Mouse (Mus musculus) heart, postnatal 0 days (tissue): ENCODE measurements around the gene Itpk1. TPM values are rescaled to one million over a fixed set of nuclear protein-coding genes. Genes with fewer than 3 reads are reported as not detected.

Experiments used
- ATAC-seq: fragments of 200-750 bp; cut with Nextera tagmentation; 2 replicates; pipeline ENCODE4 v1.8.0; 2017; ENCODE audit warnings: low read depth, moderate number of reproducible peaks, moderate library complexity; ENCODE audit not compliant: insufficient read depth
- DNase-seq: peaks from one replicate; pipeline ENCODE4 v3.0.0-alpha.2; 2016; ENCODE audit warnings: low spot score
- H3K27ac ChIP-seq: fragments of 300-500 bp; sonication (generic); 2 replicates; pipeline ENCODE4 v1.5.1; 2014; ENCODE audit warnings: low read depth, mild to moderate bottlenecking
- H3K27me3 ChIP-seq: fragments of 300-500 bp; sonication (generic); 2 replicates; pipeline ENCODE4 v1.6.1; 2014; ENCODE audit warnings: low read length, mixed read lengths; ENCODE audit not compliant: control insufficient read depth, insufficient read depth
- H3K36me3 ChIP-seq: fragments of 300-500 bp; sonication (generic); replicated peaks from 2 replicates; pipeline ENCODE4 v1.6.1; 2014; ENCODE audit warnings: low read length, mixed read lengths; ENCODE audit not compliant: control insufficient read depth, insufficient read depth
- H3K4me1 ChIP-seq: fragments of 300-500 bp; sonication (generic); 2 replicates; pipeline ENCODE4 v1.6.1; 2014; ENCODE audit warnings: antibody characterized with exemption; ENCODE audit not compliant: control insufficient read depth, insufficient read depth
- H3K4me2 ChIP-seq: fragments of 300-500 bp; sonication (generic); 2 replicates; pipeline ENCODE4 v1.6.1; 2014; ENCODE audit warnings: low read depth, mild to moderate bottlenecking, low read length, moderate library complexity
- H3K4me3 ChIP-seq: fragments of 300-500 bp; sonication (generic); 2 replicates; pipeline ENCODE4 v1.5.1; 2014; ENCODE audit warnings: low read depth, low read length
- H3K9ac ChIP-seq: fragments of 300-500 bp; sonication (generic); replicated peaks from 2 replicates; pipeline ENCODE4 v1.6.1; 2014; ENCODE audit warnings: low read depth, low read length, mixed read lengths
- H3K9me3 ChIP-seq: fragments of 300-500 bp; sonication (generic); replicated peaks from 2 replicates; pipeline ENCODE4 v1.6.1; 2016; ENCODE audit warnings: low read length; ENCODE audit not compliant: control insufficient read depth
- CTCF ChIP-seq: IDR thresholded peaks from 2 replicates; pipeline ENCODE4 v1.5.1; 2016; ENCODE audit warnings: antibody characterized with exemption, control low read depth, low read depth
- EP300 ChIP-seq: IDR thresholded peaks from 2 replicates; pipeline ENCODE4 v1.6.1; 2016; ENCODE audit warnings: antibody characterized with exemption, low read depth
- WGBS: fragments of 180-500 bp; shearing (Covaris S2); extraction: QIAGEN DNeasy Blood & Tissue Kit; methylation state at CpG from one replicate; pipeline ENCODE4 v1.1.7; 2014; 5-methylcytosine and 5-hydroxymethylcytosine counted together
- polyA plus RNA-seq: library from polyadenylated mRNA; unstranded; fragments of >200 nt; fragmentation: Nextera tagmentation; extraction: Ambion mirVana; gene quantifications from 2 replicates; pipeline ENCODE4 v1.2.1, GENCODE M21; 2015
- total RNA-seq: library from RNA; depleted of rRNA; stranded (reverse); fragments of >200 nt; gene quantifications from 2 replicates; pipeline ENCODE4 v1.2.3, GENCODE M21; 2014; ENCODE audit warnings: low replicate concordance; rRNA removed

Itpk1 gene
- total RNA-seq (6.5 and 9.4 TPM in 2 replicates), polyA plus RNA-seq (2.6 and 3.1 TPM in 2 replicates)

- ATAC-seq (peak; percentile 91), DNase-seq (peak; percentile 28)
- Histone ChIP-seq H3K4me2 (peak within 1 kb of the TSS; percentile 98), H3K4me1 (peaks cover 16% of the 10 kb centered on the region), H3K4me3 (peak within 1 kb of the TSS; percentile 85), H3K9ac (peak within 1 kb of the TSS; percentile 91), H3K9me3 (no peaks in the 10 kb centered on the region), H3K27me3 (0 out of 2 replicates have a peak, but pooled peaks cover 8% of the 10 kb centered on the region), H3K27ac (peak within 1 kb of the TSS; percentile 90), H3K36me3 (no peaks in the 10 kb centered on the region)
- under 1% methylated on average over 68 of the region's 105 CpGs for WGBS
- no peak for TF ChIP-seq CTCF
- no peak for TF ChIP-seq EP300
Measured at GRCm38 (mm10) chr12:102704457-102705198, at the start of gene Itpk1. Gene Itpk1 (minus strand): TSS chr12:102704930.

- TF ChIP-seq CTCF (no peak), EP300 (no peak)
- WGBS: 86% methylated on average over 3 of the region's 3 CpGs
- H3K4me1 ChIP-seq: peaks cover 5% of the 10 kb centered on the region; the same call in 1 of the 2 replicates
- no peak for DNase-seq
- no peaks in the 10 kb centered on the region for H3K9me3 ChIP-seq
- H3K27me3 ChIP-seq: no peaks in the 10 kb centered on the region
- H3K4me2 ChIP-seq: no peak overlapping the region
- peaks cover 7% of the 10 kb centered on the region for H3K36me3 ChIP-seq
- H3K9ac ChIP-seq: no peak overlapping the region
- no peak overlapping the region for H3K4me3 ChIP-seq
- ATAC-seq: no peak
- no peak overlapping the region for H3K27ac ChIP-seq
Measured at GRCm38 (mm10) chr12:102748256-102748655, 43.5 kb upstream of the Itpk1 start.

- no peaks in the 10 kb centered on the region for H3K9me3 ChIP-seq
- H3K27me3 ChIP-seq: no peaks in the 10 kb centered on the region
- peaks cover 7% of the 10 kb centered on the region for H3K36me3 ChIP-seq
- DNase-seq (no peak), ATAC-seq (no peak)
- WGBS: 51% methylated on average over 6 of the region's 6 CpGs
- H3K4me3 ChIP-seq: no peak overlapping the region
- H3K4me1 ChIP-seq: peaks cover 13% of the 10 kb centered on the region
- TF ChIP-seq EP300 (no peak), CTCF (no peak)
- peak overlapping the region; percentile 90; the same call in 1 of the 2 replicates for H3K4me2 ChIP-seq
- H3K27ac ChIP-seq: no peak overlapping the region
- peak overlapping the region; percentile 84 for H3K9ac ChIP-seq
Measured at GRCm38 (mm10) chr12:102744839-102745238, 40.1 kb upstream of the Itpk1 start.

GRCm38 (mm10) chr12:102743589-102744574 is 39.2 kb upstream of the Itpk1 start, which contains the start of the genes Moap1 and Tmem251:
Gene Moap1 (minus strand): TSS chr12:102743661.
Gene Tmem251 (plus strand): TSS chr12:102743762.
- H3K4me2 ChIP-seq: peak within 1 kb of the TSS; percentile 90
- H3K36me3 ChIP-seq: peaks cover 7% of the 10 kb centered on the region
- H3K27me3 ChIP-seq: no peaks in the 10 kb centered on the region
- H3K4me3 ChIP-seq: peak within 1 kb of the TSS; percentile 89
- no peaks in the 10 kb centered on the region for H3K9me3 ChIP-seq
- peak within 1 kb of the TSS; percentile 95 for H3K27ac ChIP-seq
- no peak for TF ChIP-seq CTCF
- no peak for TF ChIP-seq EP300
- WGBS: under 1% methylated on average over 55 of the region's 63 CpGs
- ATAC-seq (peak; percentile 97), DNase-seq (peak; percentile 92)
- peaks cover 13% of the 10 kb centered on the region for H3K4me1 ChIP-seq
- H3K9ac ChIP-seq: peak within 1 kb of the TSS; percentile 84

GRCm38 (mm10) chr12:102743036-102743588 is 38.4 kb upstream of the Itpk1 start:
- Histone ChIP-seq H3K9ac (peak overlapping the region; percentile 84), H3K27me3 (no peaks in the 10 kb centered on the region), H3K4me2 (peak overlapping the region; percentile 90), H3K4me3 (peak overlapping the region; percentile 89), H3K9me3 (no peaks in the 10 kb centered on the region), H3K36me3 (peaks cover 7% of the 10 kb centered on the region; the same call in 1 of the 2 replicates), H3K4me1 (peaks cover 13% of the 10 kb centered on the region), H3K27ac (peak overlapping the region; percentile 95)
- DNase-seq (no peak), ATAC-seq (peak; percentile 45)
- TF ChIP-seq CTCF: no peak
- TF ChIP-seq EP300: no peak
- WGBS: under 1% methylated on average over 33 of the region's 33 CpGs
